Mouse (Mus musculus): ENCODE measurements at regions not wholly inside any gene's neighbourhood (a gene's known extent, or its start where the extent isn't known, plus 50 kb on each side); places are given as distances from the start of the nearest gene placed in this dataset.

DNA sequence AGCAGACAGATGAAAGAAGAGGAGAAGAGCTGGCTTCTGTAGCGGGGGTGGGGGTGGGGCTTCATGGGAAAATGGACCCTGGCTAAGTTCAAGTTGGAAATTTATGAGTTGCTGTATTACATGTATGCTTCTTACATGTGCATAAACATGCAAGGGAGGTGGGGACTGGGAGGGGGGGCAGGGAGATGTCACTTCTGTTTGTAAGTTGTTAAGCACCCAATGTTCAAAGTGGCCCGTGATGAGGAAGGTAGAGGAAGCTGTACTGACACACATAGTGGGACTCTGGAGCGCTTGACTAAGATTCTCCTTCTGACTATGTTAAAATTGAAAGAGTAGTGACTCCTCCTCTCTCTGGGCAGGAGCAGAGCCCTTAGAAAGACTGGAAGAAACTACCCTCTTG lies 75.0 kb downstream of the Dad1 start:
- Histone ChIP-seq H3K4me2 (ENCODE audit: low read depth, low read length) (no peak overlapping the region), H3K36me3 (replicated peaks; ENCODE audit: control insufficient read depth, insufficient read depth, low read length) (no peaks in the 10 kb centered on the region), H3K4me1 (ENCODE audit: control insufficient read depth, insufficient read depth) (peaks cover 10% of the 10 kb centered on the region; the same call in 1 of the 2 replicates), H3K9me3 (replicated peaks; ENCODE audit: control insufficient read depth, low read length) (no peaks in the 10 kb centered on the region), H3K4me3 (ENCODE audit: low read depth, low read length) (no peak overlapping the region), H3K27me3 (ENCODE audit: control insufficient read depth, insufficient read depth, low read length) (no peaks in the 10 kb centered on the region), H3K27ac (ENCODE audit: low read depth) (no peak overlapping the region), H3K9ac (replicated peaks; ENCODE audit: low read depth, low read length) (no peak overlapping the region)
- ATAC-seq (ENCODE audit: insufficient read depth, low read depth) (no peak), DNase-seq (ENCODE audit: low spot score) (no peak)
- TF ChIP-seq EP300 (IDR thresholded peaks at IDR 0.05; ENCODE audit: low read depth) (no peak), CTCF (IDR thresholded peaks at IDR 0.05; ENCODE audit: low read depth) (no peak)
- WGBS: 89% methylated on average over 3 of the region's 3 CpGs

GRCm38 (mm10) chr14:54176469-54176868 lies 77.4 kb downstream of the Dad1 start:
- H3K27ac ChIP-seq (ENCODE audit: low read depth): no peak overlapping the region
- no peak overlapping the region for H3K4me3 ChIP-seq (ENCODE audit: low read depth, low read length)
- ATAC-seq (ENCODE audit: insufficient read depth, low read depth) (0 out of 2 replicates have a peak, but pooled peaks have one; percentile 17), DNase-seq (ENCODE audit: low spot score) (no peak)
- TF ChIP-seq EP300 (IDR thresholded peaks at IDR 0.05; ENCODE audit: low read depth) (no peak), CTCF (IDR thresholded peaks at IDR 0.05; ENCODE audit: low read depth) (no peak)
- H3K4me2 ChIP-seq (ENCODE audit: low read depth, low read length): no peak overlapping the region
- WGBS: 41% methylated on average over 14 of the region's 14 CpGs
- peaks cover 10% of the 10 kb centered on the region; the same call in 1 of the 2 replicates for H3K4me1 ChIP-seq (ENCODE audit: control insufficient read depth, insufficient read depth)
- H3K9me3 ChIP-seq (replicated peaks; ENCODE audit: control insufficient read depth, low read length): no peaks in the 10 kb centered on the region
- no peaks in the 10 kb centered on the region for H3K27me3 ChIP-seq (ENCODE audit: control insufficient read depth, insufficient read depth, low read length)
- no peak overlapping the region for H3K9ac ChIP-seq (replicated peaks; ENCODE audit: low read depth, low read length)
- no peaks in the 10 kb centered on the region for H3K36me3 ChIP-seq (replicated peaks; ENCODE audit: control insufficient read depth, insufficient read depth, low read length)

- Histone ChIP-seq H3K27me3 (ENCODE audit: control insufficient read depth, insufficient read depth, low read length) (no peaks in the 10 kb centered on the region), H3K4me1 (ENCODE audit: control insufficient read depth, insufficient read depth) (peaks cover 5% of the 10 kb centered on the region; the same call in 1 of the 2 replicates), H3K4me2 (ENCODE audit: low read depth, low read length) (no peak overlapping the region), H3K36me3 (replicated peaks; ENCODE audit: control insufficient read depth, insufficient read depth, low read length) (no peaks in the 10 kb centered on the region), H3K27ac (ENCODE audit: low read depth) (no peak overlapping the region), H3K4me3 (ENCODE audit: low read depth, low read length) (no peak overlapping the region), H3K9ac (replicated peaks; ENCODE audit: low read depth, low read length) (no peak overlapping the region), H3K9me3 (replicated peaks; ENCODE audit: control insufficient read depth, low read length) (no peaks in the 10 kb centered on the region)
- no peak for TF ChIP-seq CTCF (IDR thresholded peaks at IDR 0.05; ENCODE audit: low read depth)
- no peak for TF ChIP-seq EP300 (IDR thresholded peaks at IDR 0.05; ENCODE audit: low read depth)
- WGBS: 68% methylated on average over 5 of the region's 5 CpGs
- DNase-seq (ENCODE audit: low spot score) (no peak), ATAC-seq (ENCODE audit: insufficient read depth, low read depth) (no peak)
These were observed 78.4 kb downstream of the Dad1 start for GRCm38 (mm10) chr14:54175476-54175875.

GRCm38 (mm10) chr14:54173316-54173715 lies 80.6 kb downstream of the Dad1 start:
- TF ChIP-seq EP300 (IDR thresholded peaks at IDR 0.05; ENCODE audit: low read depth) (no peak), CTCF (IDR thresholded peaks at IDR 0.05; ENCODE audit: low read depth) (no peak)
- Histone ChIP-seq H3K27me3 (ENCODE audit: control insufficient read depth, insufficient read depth, low read length) (no peaks in the 10 kb centered on the region), H3K9ac (replicated peaks; ENCODE audit: low read depth, low read length) (no peak overlapping the region), H3K4me2 (ENCODE audit: low read depth, low read length) (no peak overlapping the region), H3K9me3 (replicated peaks; ENCODE audit: control insufficient read depth, low read length) (no peaks in the 10 kb centered on the region), H3K4me1 (ENCODE audit: control insufficient read depth, insufficient read depth) (peaks cover 11% of the 10 kb centered on the region; the same call in 1 of the 2 replicates), H3K36me3 (replicated peaks; ENCODE audit: control insufficient read depth, insufficient read depth, low read length) (no peaks in the 10 kb centered on the region), H3K27ac (ENCODE audit: low read depth) (no peak overlapping the region), H3K4me3 (ENCODE audit: low read depth, low read length) (no peak overlapping the region)
- ATAC-seq (ENCODE audit: insufficient read depth, low read depth) (no peak), DNase-seq (ENCODE audit: low spot score) (no peak)
- WGBS: 86% methylated on average over 5 of the region's 5 CpGs

GRCm38 (mm10) chr14:54169254-54169653 lies 84.7 kb downstream of the Dad1 start:
- no peak overlapping the region for H3K4me3 ChIP-seq (ENCODE audit: low read depth, low read length)
- no peak for ATAC-seq (ENCODE audit: insufficient read depth, low read depth)
- no peaks in the 10 kb centered on the region for H3K9me3 ChIP-seq (replicated peaks; ENCODE audit: control insufficient read depth, low read length)
- WGBS: 77% methylated on average over 7 of the region's 7 CpGs
- H3K4me2 ChIP-seq (ENCODE audit: low read depth, low read length): no peak overlapping the region; the same call in 1 of the 2 replicates
- peaks cover 10% of the 10 kb centered on the region; the same call in 1 of the 2 replicates for H3K4me1 ChIP-seq (ENCODE audit: control insufficient read depth, insufficient read depth)
- no peak overlapping the region for H3K9ac ChIP-seq (replicated peaks; ENCODE audit: low read depth, low read length)
- DNase-seq (ENCODE audit: low spot score): no peak
- H3K27ac ChIP-seq (ENCODE audit: low read depth): no peak overlapping the region
- TF ChIP-seq EP300 (IDR thresholded peaks at IDR 0.05; ENCODE audit: low read depth) (no peak), CTCF (IDR thresholded peaks at IDR 0.05; ENCODE audit: low read depth) (no peak)
- no peaks in the 10 kb centered on the region for H3K27me3 ChIP-seq (ENCODE audit: control insufficient read depth, insufficient read depth, low read length)
- no peaks in the 10 kb centered on the region for H3K36me3 ChIP-seq (replicated peaks; ENCODE audit: control insufficient read depth, insufficient read depth, low read length)

GRCm38 (mm10) chr14:54168414-54168931 lies 85.4 kb downstream of the Dad1 start:
- no peaks in the 10 kb centered on the region for H3K36me3 ChIP-seq (replicated peaks; ENCODE audit: control insufficient read depth, insufficient read depth, low read length)
- ATAC-seq (ENCODE audit: insufficient read depth, low read depth) (no peak), DNase-seq (ENCODE audit: low spot score) (no peak)
- H3K4me1 ChIP-seq (ENCODE audit: control insufficient read depth, insufficient read depth): peaks cover 10% of the 10 kb centered on the region; the same call in 1 of the 2 replicates
- H3K27ac ChIP-seq (ENCODE audit: low read depth): no peak overlapping the region
- H3K9ac ChIP-seq (replicated peaks; ENCODE audit: low read depth, low read length): no peak overlapping the region
- no peak overlapping the region for H3K4me3 ChIP-seq (ENCODE audit: low read depth, low read length)
- no peaks in the 10 kb centered on the region for H3K9me3 ChIP-seq (replicated peaks; ENCODE audit: control insufficient read depth, low read length)
- TF ChIP-seq CTCF (IDR thresholded peaks at IDR 0.05; ENCODE audit: low read depth) (no peak), EP300 (IDR thresholded peaks at IDR 0.05; ENCODE audit: low read depth) (no peak)
- WGBS: 59% methylated on average over 4 of the region's 4 CpGs
- H3K27me3 ChIP-seq (ENCODE audit: control insufficient read depth, insufficient read depth, low read length): no peaks in the 10 kb centered on the region
- no peak overlapping the region for H3K4me2 ChIP-seq (ENCODE audit: low read depth, low read length)

Measured in heart, postnatal 0 days (tissue).